Mouse (Mus musculus) CD8-positive naive resting alpha-beta T cell, adult 2 months (primary cell): ENCODE results near the gene Dram2.
"Not testable (repeated sequence)": the region's sequence is repeated elsewhere in the genome, so short reads cannot be mapped to it uniquely, and the experiment has no call there.

Experiments
- DNase-seq, 2 experiments: peaks; one replicate each; pipeline ENCODE4 v3.0.0; 2022; ENCODE audit warnings: low read depth in 2 of 2, low spot score in 2 of 2

Dram2 gene

DNA sequence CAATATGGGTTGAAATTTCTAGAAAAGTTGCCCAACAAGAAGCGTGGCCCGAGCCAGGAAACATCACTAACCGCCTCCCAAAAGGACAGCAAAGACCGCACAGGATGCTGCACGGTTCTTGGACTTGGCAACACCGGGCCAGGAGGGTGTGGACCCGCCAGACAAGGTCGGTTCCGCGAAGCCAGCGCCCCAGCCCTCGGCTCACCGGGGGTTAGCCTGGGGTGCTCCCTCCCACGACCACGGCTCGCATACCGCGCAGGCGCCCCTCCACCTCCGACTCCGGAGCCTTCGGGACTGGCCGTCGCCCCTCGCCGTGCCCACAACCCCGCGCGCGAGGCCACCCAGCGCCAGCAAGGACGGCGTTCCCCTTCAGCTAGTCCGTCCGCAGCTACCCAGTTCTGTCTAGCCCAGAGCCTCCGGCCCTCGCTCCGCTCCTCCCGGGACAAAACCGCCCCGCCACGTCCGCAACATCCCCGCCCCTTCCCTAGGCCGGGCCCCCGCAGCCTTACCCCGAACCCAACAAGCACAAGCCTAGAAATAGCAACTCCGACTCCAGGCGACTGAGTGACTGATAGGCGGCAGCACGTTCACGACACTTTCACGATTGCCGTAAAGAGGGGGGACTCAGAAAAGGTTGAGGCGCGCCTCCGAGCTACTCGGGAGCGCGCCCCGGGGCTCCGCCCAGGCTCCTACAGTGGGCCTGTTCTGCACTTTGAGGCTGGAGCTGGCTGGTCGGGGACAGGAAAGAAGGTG, at the start of gene Dram2, which contains the start of gene Cept1:
Dram2 (plus strand) TSS at position 628 of the 753 bp plus-strand sequence.
Cept1 (minus strand) TSS at position 632 of the 753 bp plus-strand sequence.
- DNase-seq, result peak; percentile 86 to 91

DNA sequence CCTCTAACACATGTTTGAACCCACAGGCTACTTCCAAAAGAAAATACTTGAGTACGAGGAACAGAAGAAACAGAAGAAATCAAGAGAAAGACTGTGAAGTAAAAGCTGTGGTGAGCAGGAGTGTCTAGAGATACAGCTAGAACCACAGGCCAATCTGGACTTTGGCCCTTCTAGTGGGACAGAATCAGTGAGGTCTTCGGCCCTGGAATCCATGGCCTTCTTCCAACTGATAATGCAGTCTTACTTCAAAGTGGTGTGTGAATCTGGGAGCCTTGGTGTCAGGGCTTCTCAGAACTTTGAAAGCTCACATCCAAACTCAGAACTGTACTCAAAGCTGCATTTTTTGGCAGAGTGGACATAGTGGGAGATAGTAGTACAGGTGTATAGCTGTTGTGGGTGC, 47.1 kb upstream of the Dram2 start:
- DNase-seq, result no peak

DNA sequence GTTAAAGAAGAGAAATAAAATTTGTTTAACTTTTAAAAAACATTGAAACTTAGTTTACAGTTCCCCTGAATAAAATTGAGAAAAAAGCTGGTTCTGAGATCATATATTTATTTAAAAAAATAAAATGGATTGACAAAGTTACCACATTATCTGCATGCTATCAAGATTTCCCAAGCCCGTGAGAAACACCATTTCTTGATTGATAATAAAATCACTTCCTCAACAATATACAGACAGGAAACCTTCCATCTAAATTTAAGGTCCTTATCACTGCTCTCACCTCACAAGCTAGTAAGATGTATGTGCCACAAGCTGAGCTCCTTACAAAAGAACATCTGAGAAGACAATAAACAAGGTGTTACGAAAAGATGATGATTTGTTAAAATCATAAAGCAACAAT, 44.7 kb upstream of the Dram2 start:
- no peak for DNase-seq

DNA sequence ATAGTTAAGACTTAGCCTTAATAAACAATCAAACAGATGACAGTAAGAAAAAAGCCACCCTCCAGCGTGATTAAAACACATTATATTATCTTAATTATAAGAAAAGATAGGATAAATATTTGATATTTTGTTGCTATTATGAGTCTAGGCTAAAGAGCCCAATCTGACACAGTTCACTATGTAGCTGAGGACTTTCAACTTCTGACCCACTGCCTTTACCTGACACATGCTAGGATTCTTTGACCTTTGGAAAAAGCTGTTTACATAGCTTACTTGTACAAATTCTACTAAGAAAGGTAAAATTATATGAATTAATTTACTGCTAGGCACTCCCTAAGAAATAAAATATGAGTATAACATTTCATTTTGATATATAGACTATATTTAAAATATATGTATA, 36.9 kb upstream of the Dram2 start:
- DNase-seq, result no peak

DNA sequence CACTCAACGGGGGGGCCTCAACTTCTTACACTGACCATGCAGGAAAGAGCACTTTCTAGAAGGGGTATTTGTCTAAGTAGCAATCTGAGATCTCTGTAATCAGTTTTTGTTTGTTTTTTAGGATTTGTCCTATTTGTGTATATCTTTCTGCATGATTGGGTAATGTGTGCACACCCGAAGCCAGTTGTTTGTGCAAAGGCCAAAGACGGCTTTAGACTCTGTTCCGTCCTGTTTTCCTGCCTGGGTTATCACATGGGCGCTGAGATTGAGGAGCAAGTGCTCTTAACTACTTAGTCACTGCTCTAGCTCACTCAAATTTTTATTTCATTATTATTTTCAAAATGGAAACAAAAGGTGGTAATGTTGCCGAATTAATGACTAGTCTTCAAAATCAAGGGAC, 32.6 kb upstream of the Dram2 start:
- DNase-seq, result no peak

DNA sequence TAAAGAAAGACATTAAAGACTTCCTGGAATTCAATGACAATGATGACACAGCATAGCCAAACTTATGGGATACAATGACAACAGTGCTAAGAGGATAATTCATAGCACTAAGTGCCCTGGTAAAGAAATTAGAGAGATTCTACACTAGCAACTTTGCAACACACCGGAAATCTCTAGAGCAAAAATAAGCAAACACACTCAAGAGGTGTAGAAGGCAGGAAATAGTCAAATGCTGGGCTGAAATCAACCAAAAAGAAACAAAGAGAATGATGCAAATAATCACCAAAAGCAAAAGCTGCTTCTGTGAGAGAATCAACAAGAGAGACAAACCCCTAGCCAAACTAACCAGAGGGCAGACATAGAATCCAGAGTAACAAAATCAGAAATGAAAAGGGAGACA, 24.9 kb upstream of the Dram2 start:
- DNase-seq, result no peak

DNA sequence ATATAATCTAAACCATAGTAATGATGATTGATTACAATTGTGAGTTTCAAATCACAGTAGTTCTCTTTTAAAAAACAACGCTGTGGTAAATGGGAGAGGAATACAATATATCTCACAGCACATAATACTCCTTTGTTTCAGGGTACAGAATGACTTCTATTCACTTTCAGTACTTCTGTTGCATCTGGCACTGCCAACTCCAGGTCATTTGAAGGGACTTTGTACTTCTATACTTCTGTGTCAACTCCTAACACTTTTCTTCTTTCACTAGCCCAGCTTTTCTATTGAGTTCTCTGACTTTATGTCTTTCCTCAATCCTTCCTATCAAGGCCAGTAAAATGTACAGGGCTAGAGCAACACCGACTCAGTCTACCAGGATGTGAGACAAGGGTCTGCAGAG, 21.2 kb upstream of the Dram2 start:
- no peak for DNase-seq

DNA sequence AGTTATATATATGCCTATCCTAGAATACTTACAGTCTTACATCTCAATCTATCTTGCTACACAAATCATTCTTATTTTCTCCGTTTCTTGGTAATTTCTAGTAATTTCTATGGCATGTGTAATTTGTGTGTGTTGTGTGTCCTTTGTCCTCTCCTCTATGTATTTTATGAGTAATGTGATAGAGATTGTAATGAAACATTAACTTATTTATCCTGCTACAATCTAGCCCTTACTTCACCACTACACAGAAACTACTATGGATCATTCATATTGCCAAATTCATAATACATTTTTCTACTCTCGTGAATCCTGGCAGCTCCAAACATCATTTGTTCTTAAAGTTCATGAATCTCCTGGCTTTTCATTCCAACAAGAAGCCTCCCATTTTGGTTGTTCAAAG, 19.6 kb upstream of the Dram2 start:
- DNase-seq, result no peak

DNA sequence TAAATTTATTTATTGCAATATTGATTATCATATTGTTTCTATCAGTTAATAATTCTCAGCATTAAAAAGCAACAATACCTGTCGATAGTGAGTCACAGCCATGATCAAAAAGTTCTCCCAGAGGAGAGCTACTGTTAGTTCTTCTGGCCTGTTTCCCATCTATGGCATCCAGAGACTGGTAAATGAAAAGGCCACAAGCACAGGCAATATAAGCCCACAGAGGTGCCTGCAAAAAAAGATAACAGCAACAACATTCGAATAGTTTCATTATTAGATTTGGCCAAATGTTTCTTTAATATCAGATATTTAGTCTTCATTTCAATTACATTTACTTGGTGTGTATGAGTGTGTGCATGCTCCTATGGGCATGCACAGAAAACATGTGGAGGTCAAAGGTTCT, 14.3 kb upstream of the Dram2 start:
- DNase-seq, result no peak

DNA sequence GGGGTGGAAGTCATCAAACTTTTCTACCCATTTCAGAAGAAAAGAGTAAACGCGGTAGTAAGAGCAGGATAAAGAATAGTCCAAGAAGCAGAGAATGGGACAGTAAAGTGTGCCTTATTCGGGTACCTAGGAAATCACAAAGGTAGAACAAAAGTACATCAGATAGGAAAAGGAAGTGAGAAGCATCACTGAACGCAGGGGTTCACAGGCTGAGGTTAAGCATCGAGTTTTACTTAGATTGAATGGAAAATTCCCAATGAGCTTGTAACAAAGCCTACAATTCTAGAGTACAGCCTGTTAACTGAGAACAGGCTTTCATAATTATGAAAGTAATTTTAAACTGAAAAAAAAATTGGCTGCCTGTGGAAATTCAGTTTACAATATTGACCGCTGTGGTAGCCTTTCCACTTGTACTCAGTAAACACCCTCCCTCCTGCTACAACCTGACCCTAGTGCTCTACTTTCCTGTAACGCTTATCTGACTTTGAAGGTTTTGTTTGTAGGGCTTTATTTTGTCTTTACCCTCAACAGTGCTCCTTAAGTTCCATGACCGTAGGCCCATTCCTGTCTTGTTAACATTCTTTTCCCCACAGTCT, 2.8 kb upstream of the Dram2 start:
- DNase-seq, result no peak

DNA sequence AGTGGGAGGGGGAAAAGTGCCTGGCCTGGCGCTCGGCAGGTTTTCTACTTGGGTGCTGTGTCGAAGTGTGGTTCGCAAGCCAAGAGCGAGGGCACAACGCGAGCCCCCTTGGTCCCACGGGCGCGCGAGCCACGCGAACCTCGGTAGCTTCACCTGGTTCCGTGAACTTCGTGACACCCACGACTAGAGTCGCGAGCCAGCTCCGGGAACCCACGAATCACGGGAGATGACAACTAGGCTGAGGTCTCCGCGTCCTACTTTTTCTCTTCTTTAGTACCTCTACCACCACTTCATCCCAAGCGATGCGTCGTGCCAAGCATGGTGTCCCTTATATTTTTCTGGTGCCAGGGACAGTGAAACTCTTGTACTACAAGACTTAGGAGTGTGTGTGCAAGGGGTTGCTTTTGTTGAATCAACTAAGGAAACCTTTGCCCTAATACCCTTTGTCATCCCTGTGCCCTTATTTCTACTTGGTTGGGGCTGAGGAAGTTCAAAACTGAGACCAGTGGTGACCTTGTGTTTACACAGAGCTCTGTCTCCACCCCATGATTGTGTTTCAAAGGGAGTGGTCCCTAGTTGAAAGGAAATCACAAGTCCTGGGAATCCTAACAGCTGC, 434 bp downstream of the Dram2 start:
- no peak for DNase-seq

DNA sequence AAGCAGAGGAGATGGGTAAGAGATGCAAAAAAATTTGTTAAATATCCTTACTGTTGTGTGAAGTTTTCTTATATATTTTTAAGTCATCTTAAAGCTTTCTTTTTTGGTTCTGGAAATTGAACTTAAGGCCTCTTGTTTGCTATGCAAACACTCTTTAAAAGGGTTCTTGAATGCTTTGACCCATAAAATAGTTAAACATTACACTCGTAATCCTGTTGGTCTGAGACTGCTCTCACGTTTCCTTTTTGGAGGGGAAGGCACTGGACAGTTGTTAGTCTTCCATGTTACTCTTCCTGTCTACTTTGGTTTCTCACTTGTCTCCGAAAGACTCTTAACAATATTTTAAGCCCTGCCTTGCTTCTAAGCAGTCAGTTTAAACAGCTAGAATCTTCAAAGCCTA, 1.4 kb downstream of the Dram2 start:
- no peak for DNase-seq

DNA sequence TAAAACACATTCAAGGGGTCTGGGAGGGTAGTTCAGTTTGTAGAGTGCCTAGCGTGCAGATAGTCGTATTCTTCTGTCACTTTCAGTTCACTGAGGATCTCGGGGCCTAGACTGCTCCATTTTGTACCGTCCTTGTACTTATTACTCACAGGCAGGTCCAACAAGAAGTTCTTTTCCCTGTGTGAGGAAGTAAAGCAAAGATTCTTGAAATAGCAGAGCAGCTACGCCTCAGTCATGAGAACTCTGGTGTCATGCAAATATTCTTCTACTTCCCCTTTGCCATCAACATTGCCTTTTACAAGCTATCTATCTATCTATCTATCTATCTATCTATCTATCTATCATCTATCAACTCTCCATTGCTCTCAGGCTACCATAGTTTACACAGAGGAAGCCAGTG, 5.8 kb downstream of the Dram2 start:
- no peak for DNase-seq

DNA sequence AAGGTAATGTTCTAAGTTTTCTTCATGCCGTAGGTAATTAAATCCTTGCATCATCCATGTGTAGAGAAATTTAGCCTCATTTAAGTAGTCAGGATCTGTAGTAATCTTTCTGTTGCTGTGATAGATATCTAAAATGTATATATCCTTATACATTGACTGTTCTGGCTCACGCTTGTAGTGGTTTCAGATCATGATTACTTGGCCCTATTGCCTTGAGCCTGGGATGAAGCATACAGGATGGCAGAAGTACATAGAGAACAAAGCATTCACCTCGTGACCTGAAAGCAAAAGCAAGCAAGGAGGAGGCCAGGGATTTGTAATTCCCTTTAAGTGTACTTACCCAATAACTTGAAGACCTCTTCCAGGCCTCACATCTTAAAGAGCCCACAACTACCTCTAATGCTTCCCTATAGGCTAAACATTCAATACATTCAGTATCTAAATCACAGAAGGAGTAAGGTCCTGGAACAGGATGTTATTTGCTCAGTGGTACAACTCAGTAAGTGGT, 8.2 kb downstream of the Dram2 start:
- no peak for DNase-seq

DNA sequence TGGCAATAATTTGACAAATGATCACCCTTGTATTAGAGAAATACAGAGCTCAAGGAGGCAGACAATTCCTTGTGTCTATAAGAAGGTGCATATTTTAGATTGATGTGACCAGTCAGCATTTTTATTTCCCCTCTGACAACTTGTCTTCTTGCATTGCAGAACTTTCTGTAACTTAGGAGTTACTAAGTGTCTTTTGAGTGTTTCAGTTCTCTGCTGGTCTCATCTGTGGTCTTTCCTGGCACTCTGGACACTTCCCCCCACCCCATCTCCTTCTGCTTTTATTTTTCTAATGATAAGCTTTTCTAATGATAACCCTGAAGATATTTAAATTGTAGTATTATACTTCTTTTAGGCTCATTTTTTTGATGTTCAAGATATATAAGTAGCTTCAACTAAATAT, 10.7 kb downstream of the Dram2 start:
- no peak for DNase-seq

DNA sequence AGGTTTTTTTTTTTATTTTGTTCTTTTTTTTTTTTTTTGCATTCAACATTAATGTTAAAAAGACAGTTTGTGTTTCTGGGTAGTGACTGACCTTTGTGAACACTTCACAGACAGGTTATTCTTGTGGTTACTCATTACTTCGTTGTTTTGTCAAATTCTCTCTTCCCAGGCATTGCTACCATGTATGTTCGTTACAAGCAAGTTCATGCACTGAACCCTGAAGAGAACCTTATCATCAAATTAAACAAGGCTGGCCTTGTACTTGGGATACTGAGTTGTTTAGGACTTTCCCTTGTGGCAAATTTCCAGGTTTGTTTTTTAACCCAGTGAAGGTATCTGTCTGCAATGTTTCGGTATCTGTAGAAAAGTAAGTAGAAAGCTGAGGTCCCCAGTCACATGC, 18.3 kb downstream of the Dram2 start:
- no peak for DNase-seq

DNA sequence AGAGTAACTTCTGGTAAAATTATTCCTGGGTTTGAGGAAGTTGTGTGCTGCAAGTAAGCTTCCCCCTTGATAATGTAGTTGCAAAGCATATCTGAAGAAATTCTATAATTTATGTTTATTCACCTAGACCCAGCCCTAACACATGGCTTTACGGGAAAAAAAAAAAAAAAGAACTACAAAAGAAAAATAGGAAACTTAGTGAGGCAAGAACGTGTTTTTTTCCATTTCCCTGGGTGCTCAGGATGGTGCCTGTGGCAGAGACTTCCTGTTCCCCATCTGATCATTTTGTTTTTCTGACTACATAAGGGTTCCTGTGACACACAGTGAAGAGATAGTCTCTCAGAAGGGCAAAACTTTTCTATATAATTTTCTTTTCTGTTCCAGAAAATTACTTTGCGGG, 25.6 kb downstream of the Dram2 start:
- no peak for DNase-seq

DNA sequence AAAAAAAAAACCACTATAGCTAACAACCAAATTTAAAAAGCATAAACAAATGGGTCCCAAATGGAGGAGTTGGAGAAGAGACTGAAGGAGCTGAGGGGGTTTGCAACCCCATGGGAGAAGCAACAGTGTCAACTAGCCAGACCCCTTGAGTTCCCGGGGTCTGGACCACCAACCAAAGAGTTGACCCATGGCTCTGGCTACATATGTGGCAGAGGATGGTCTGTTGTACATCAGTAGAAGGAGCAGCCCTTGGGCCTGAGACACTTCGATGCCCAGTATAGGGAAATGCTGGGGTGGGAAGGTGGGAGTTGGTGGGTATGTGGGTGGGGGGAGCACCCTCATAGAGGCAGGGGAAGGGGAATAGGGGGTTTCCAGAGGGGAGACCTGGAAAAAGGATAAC, 31.7 kb downstream of the Dram2 start:
- DNase-seq, result no peak

DNA sequence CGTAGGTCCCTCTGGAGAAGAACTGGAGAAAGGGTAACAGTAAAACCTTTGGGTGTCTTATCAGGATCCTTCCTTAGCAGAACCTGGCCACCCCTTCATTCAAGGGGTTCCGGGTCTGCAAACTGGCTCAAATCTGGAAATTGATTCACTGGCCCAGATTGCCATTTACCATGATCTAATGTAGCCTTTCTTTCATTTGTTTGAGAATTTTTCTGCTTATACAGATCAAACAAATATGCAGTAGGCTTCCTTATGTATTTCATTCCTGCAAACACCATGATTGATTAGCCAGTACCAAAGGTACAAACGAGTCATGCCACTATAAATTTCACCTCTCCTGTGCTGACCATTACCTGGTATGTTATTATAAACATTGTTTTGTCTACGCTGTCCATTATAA, 46.0 kb downstream of the Dram2 start:
- not testable (repeated sequence) for DNase-seq

DNA sequence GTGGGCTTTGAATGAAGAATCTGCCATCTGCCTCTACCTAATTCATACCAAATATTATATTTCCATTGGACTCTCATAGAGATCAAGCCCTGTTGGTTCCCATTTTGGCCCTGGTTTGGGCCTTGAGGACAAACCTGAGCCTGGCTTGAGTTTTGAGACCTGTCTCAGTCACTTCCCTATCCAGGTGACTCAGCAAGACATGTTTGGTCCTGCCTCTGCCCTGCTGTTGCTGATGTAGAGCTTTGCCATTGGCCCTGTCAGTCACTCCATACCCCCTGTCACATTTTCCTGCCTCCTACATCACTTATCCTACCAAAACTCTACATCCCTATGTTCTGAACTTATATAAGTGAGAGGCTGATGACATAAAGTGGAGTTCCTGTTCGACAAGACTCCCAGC, 70.5 kb downstream of the Dram2 start:
- DNase-seq, result no peak
